Mouse (Mus musculus): ENCODE data around the gene Trabd2b.

Trabd2b gene

DNA sequence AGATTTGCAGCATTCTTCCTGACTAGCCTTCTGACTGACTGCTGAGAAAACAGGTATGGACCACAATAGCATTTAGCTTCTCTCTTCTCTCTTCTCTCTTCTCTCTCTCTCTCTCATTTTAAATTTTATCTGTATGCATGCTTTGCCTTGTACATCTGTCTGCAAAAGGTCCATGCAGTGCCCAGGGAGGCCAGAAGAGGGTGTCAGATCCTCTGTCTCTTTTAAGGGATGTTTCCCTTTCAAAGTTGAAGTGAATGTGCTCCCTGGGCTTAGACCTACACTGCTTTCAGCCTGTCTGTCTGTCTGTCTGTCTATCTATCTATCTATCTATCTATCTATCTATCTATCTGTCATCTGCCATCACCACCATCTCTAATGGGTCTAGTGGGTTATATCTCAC lies 8.9 kb upstream of the Trabd2b start:
- DNase-seq (ENCODE audit: low read depth in 1 of 2, low spot score in 2 of 2), result no peak

DNA sequence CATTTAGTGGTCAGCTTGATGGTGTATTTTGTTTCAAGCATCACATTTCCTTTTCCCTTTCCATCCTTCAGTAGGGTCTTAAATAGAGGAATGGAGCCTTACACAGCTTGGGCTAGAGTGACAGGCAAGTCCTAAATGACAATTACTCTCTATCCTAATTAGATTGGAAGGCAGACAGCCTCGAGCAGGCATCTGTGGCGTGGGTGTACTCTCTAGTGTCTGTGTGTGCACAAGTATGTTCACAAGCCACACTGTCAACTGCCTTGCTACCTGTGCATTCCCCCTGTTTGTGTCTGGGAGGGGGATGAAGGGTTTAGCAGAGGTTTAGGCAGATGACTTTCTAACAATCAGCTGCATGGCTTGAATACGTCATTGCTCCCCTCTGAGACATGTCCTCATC lies 6.7 kb upstream of the Trabd2b start:
- no peak for DNase-seq (ENCODE audit: low read depth in 1 of 2, low spot score in 2 of 2)

DNA sequence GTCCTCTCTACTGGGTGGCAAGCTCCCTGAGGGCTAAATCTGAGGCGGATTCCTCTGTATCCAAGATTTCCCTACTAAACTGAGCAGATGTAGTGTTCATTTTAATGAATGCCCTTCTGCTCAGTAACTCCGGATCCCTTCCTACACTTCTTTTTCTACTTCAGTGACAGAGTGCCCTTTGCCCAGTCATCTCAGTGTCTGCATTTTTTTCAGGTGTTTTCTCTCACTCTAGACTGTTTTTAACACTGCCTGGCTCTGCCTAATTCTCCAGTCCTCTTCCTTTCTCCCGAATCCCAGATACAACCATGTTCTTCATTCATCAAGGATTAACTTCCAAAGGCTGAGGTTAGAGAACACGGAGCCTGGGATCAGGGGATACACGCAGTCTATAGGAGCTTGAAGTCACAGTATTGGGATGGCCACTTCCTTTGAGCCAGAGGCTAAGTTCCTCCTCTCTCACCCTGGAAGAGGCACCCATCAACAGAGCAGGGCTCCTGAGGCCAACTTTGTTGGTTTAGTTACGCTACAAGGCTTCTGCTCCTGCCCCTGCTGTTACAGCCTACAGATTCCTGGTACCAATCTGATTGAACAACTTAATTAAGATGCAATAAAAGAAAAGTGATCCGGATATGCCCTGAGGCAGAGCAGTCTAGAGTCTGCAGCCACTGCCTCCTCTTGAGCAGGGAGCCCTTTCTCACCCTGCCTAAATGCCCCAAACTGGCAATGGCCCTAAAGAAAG lies 4.4 kb upstream of the Trabd2b start:
- DNase-seq (ENCODE audit: low read depth in 1 of 2, low spot score in 2 of 2), result no peak

DNA sequence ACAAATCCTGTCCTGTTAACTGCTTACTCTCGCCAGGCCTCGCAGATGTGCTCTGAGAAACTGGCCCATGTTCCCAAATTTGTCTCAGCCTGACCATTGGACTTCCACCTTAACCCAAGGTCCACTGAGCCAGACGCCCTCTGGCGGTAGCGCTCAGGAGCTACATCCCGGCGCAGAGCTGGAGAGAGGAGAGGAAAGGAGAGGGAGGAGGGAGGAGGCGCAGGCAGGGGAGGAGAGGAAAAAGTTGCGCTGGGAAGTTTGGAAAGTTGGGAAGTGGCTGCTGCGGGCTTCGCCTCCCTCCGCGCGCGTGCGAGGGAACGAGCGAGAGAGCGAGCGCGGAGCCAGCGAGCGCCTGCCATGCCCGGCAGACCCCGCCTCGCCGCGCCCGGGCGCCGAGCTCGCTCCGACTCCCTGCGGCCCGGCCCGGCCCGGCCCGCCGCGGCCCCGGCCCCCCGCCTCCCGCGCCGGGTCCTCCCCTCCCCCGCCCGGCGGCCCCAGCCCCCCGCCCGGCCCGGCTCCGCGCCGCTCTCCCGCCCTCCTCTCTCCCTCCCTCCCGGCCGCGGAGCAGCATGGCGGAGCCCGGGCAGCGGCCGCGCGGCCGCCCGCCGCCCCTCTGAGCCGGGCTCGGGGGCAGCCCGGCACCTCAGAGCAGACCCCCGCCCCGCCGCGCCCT lies 706 bp upstream of the Trabd2b start:
- DNase-seq (ENCODE audit: low read depth in 1 of 2, low spot score in 2 of 2), result peak in 1 of 2 experiments; percentile 9

DNA sequence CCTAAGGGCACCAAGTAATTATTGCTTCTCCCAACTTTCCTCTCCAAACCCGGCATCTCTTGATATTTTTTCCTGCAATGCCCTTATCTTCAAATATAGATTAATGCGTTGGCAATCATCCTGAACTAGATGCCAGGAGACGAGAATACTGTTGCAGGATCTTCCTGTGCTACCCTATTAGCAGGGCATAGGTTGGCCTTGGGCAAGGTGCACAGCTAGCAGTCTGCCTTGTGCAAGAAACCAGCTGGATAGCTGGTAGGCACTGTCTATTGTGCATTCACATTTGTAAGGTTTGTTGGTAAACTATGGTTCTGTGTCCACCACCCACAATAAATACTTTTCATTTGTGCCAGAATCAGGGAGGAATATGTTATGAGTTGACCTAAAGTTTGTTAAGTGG lies 992 bp downstream of the Trabd2b start:
- no peak for DNase-seq (ENCODE audit: low read depth in 1 of 2, low spot score in 2 of 2)

DNA sequence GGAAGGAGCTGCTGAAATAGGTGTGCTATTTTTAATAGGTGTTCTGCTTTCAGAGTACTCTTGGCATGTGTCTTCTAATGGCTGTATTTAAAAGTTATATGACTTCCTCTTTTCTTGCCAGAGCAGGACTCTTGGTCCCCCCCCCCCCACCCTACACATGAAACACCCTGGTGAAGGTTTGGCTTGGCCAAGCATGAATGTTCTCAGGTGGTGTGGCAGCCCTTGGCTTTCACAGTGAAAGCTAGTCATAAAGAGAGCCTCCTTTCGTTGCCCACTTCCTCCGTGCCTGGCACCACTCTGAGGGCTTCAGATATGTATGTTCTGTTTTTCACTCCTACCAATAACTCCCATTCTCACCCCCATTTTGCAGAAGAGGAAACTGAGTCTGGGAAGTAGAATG lies 1.8 kb downstream of the Trabd2b start:
- DNase-seq (ENCODE audit: low read depth in 1 of 2, low spot score in 2 of 2), result no peak

DNA sequence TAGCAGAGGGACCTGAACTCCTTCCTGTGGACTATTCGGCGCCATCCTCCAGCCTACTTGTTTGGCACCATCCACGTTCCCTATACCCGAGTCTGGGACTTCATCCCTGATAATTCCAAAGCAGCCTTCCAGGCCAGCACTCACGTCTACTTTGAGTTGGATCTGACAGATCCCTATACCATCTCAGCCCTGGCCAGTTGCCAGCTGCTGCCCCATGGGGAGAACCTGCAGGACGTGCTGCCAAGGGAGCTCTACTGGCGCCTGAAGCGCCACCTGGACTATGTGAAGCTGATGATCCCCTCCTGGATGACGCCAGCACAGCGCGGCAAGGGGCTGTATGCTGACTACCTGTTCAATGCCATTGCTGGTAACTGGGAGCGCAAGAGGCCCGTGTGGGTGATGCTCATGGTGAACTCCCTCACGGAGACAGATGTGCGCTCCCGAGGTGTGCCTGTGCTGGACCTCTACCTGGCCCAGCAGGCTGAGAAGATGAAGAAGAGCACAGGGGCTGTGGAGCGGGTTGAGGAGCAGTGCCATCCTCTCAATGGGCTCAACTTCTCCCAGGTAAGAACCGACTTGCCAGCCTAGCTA lies 2.5 kb downstream of the Trabd2b start:
- DNase-seq (ENCODE audit: low read depth in 1 of 2, low spot score in 2 of 2), result no peak

DNA sequence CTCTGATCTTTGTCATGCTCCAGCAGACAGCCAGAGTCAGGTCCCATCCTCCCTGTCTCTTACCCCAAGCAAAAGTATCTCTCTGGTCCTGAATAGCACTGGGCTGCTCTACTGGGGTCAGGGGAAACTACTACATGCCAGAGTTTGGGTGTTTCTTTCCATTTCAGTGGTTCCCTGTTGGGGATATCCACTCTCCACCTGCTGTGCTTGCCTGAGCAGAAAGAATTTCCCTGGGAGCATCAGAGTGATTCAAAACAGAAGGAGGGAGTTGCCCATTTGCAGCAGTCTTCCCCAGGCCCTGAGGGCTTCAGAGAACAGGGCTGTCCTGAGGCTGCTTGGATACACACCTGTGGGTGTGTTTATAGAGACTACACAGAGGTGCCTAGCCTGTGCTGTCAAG lies 3.0 kb downstream of the Trabd2b start:
- no peak for DNase-seq (ENCODE audit: low read depth in 1 of 2, low spot score in 2 of 2)

DNA sequence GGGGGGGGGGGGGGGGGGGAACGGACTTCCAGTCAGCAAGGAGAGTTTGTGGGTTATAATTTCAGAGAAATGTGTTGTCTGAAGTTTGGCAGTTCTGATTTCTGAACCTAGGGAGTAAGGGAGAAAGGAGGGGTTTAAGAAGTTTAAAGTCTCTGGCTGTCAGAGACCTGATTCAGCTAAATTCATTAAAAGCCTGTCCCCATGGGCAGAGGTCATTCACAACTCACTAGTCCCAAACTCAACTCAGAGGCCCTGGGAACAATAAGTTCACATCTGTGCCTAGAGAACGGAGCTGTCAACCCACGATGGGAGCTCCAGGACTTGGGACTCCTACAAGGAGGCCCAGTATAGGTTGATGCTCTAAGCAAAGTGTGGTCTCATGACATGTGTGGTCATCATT lies 3.5 kb downstream of the Trabd2b start:
- no peak for DNase-seq (ENCODE audit: low read depth in 1 of 2, low spot score in 2 of 2)

DNA sequence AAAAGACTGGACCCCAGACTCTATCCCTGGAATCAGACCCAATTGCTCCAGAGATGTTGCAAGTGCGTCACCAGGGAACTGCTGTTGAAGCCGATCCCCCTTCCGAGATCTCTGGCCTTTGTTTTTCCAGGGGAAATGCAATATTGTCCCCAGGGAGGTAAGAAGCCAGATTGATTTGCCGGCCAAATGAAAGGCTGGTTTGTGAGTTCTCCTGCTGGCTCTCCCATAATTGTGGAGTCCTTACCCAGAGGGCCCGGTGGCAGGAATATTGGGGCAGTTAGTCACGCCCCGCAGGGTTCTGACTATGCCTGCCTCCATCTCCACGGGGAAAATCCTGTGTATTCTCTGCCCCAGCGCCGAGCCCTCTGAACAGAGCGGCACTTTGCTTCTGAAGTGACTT lies 3.9 kb downstream of the Trabd2b start:
- DNase-seq (ENCODE audit: low read depth in 1 of 2, low spot score in 2 of 2), result no peak

DNA sequence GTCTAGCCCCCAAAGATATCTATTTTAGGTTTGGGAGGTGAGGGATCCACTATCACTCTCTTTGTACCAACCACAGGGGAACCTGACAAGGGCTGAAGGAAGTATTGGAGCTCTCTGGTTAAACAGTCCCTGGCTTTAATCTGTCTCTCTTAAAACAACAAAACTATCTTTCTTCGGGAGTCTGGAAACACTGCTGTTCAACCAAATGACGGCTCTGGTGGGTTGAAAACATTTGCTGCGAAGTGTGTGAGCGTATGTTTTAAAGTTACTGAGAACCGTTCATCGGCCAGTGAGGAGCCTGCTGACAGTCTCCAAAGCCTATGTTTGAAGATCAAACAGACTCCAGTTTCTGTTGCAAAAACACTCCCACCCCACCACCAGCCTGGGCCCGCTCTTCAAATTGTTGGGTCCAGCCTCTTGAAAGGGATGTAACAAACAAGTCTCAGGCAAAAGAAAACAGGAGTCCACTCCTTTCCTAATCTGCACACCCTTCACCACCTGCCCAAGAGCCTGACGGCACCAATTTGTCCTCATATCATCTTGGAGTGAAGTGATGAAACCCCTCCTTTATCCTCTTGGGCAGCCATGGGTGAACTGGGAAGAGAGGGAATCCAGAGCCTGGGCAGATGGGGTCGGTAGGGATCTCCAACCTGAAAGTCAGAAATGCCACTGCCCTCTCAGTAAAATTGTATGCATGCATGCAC lies 4.6 kb downstream of the Trabd2b start:
- no peak for DNase-seq (ENCODE audit: low read depth in 1 of 2, low spot score in 2 of 2)

DNA sequence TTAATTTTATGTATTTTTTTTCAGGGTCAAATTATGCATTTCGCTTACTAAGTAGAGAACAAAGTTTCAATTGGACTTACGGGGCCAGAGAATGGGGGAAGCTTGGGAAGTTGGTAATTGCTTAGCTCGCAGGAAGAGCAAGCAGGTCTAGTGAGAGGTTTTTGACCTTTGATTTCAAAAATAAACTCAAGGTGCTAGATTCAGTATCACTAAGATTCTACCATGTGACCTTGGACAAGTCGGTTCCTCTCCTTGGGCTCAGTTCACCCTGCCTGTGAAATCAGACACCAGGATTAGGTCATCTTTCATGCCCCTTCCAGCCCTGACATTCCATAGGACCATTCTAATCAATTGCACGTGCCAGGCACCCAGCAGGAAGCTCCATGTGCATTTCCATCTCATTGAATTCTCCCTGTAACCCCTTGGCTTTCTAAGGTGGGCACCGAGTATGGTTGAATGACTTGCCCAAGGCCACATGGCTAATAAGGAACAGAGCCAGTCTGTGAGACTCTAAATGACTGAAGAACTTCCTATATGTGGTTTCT lies 5.4 kb downstream of the Trabd2b start:
- DNase-seq (ENCODE audit: low read depth in 1 of 2, low spot score in 2 of 2), result no peak

DNA sequence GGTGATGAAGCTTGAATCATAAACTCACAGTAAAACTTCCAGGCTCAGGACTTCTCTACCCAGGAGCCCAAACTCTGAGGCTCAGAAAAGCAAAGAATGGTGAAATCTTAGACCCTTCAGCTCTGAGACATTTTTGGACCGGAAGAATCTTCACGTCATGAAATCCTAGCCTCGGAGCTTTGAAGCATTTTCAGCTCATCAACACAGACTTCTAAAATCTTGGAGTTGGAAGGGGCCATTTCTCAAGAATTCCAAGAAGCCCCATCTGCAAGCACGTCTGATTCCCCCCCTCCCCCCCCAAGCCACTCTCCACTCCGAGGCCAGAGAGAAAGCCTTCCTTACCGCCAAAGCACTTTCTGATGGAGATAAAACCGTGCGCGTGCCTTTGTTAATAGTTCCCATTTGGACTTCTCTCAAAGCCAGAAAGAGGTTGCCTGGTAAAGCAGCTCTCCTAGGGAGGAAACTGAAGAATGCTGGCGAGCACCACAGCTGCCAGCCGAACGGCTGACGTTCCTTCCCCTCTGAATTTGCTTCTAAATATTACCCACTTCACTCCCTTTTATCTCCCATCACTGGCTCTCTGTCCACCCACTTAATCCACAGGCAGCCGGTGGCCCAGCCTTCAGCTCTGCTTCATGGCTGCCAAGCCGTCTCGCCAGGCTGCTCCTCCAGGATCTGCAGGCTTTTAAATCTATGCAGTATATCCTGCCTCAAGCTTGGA lies 9.6 kb downstream of the Trabd2b start:
- no peak for DNase-seq (ENCODE audit: low read depth in 1 of 2, low spot score in 2 of 2)

DNA sequence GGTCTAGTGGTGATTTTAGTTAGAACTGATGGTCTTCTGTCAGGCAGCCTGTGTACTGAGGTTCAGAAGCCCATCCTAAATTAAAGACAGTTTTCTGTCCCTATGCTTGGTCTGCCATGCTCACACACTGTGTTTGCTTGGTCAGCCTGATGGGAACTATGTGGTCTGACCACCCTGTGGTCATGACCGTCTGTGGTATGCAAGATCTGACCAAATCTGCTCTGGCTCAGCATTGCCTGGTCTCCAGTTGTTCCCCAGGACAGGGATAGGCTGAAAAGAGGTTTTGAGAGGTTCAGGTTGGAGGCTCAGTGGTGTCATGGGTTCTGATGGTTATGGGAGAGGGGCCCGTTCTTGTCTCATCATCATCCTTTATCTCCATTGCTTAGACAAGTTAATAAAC lies 13.6 kb downstream of the Trabd2b start:
- no peak for DNase-seq (ENCODE audit: low read depth in 1 of 2, low spot score in 2 of 2)

DNA sequence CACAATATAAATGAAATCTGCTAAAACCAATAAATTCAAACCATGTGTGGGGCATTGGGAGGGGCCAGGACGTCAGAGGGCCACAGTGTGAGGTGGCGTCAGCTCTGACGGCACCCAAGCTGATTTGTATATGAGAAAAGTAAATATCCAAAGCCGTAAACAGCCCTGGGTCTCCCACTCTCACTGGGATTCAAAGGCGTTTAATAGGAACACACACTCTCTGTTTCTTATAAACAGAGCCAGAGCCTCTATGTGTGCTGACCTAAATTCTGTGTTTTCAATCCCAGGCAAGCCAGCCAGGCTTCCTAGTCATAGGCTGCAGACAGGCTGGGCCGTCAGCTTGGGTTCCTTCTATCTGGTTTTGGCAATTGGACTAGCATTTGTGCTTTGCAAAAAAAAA lies 16.6 kb downstream of the Trabd2b start:
- DNase-seq (ENCODE audit: low read depth in 1 of 2, low spot score in 2 of 2), result no peak

DNA sequence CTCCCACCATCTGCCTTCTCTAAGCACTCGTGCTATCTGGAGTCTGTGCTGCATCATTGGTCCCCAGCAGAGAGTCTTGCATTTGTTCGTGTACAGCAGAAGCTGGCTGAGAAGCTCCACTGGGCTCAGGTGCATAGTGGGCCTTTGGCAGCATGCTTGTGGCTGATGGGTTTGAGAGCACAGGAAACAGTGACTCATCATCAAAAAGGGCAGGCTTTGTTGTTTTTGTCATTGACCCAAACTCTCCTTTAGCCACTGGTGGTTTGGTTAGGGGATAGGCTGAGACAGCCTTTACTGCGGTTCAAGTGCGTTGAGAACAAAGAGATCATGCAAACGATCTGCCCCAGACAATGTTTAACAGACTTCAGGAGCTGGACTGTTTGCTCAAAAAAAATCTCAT lies 19.3 kb downstream of the Trabd2b start:
- DNase-seq (ENCODE audit: low read depth in 1 of 2, low spot score in 2 of 2), result no peak

DNA sequence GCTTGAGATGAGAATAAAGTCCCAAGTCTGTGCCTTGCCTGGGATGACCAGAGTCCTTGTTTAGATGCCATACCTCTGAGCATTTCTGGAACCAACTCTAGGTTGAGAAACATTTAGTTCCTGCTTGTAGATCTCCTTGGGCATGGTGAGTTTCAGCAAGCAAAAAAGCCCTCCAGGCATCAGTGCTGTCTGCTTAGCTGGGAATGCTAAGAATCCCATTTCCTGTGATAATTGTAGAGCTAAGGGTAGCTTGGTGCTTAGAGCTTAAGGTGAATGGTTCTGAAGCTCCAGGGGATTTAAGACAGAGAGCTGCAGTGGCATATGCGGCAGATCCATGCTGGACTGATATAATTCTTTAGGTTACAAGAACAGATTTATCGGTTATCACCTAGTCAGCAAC lies 26.2 kb downstream of the Trabd2b start:
- no peak for DNase-seq (ENCODE audit: low read depth in 1 of 2, low spot score in 2 of 2)

DNA sequence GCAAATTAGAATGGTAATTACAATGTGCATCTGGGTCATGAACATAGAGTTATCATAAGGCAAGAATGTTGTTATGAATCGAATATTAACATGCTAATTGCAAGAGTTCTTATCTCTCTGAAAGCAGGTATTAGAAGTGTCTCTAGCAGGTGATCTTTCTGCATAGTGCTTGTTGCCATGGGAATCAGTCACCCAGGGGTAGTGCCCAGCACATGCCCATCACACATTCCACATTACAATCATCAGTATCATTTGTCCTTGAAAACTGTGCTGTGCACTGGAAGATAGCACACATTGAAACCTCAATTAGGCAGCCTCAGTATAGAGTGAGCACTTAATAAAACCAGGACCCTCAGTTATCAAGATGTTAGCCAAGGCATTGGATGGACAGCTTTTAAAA lies 26.9 kb downstream of the Trabd2b start:
- no peak for DNase-seq (ENCODE audit: low read depth in 1 of 2, low spot score in 2 of 2)

DNA sequence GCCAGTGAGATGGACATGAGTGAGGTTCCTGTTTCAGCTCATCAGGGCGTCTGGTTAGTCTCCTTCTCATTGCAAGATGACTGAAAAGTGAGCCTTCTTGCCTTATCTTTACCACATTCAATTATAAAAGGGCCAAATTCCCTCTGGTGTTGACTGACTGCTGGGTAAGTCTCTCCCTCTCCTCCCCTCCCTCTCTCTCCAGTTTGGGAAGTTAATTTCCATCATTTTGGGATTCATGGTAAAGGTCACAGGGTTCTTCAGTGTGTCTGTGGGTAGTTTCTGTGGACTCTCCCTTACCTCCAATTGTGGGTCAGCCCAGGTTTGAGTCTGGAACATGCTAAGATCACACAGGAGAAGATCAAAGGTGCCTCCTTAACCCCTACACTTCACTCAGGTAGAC lies 28.2 kb downstream of the Trabd2b start:
- DNase-seq (ENCODE audit: low read depth in 1 of 2, low spot score in 2 of 2), result no peak

DNA sequence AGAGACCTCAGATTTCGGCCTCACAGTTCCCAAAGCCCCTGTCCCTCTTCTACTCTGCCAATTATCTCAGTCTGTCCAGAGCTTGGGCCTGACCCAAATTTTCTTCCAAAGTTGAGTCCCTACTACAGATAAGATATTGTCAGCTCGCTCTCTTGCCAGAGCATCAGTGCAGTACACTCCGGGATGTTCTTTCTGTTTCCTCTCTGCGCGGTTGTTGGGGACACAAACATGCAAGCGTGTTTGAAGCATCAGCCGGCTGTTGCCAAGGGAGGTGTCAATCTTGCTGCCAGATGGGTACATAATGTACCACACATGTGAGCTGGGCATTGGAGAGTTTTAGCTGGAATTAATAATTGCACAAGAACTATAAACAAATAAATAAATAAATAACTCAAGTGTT lies 28.9 kb downstream of the Trabd2b start:
- no peak for DNase-seq (ENCODE audit: low read depth in 1 of 2, low spot score in 2 of 2)

DNA sequence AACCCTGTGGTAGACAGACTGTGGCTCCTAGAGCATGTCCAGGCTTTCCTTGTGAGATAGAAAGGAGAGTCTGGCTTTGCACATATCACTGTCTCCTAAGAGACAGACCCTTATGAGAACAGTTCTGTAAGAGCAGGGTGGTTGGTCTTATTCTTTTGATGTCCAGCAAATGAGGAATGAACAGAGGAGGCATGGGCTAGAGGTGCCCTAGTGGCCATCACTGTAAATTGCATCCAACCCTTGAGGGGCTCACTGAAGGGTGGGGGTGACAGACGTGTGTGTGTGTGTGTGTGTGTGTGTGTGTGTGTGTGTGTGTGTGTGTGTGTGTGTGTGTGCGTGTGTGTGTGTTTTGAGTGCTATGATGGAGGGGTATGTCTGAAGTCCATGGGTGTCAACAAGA lies 32.2 kb downstream of the Trabd2b start:
- no peak for DNase-seq (ENCODE audit: low read depth in 1 of 2, low spot score in 2 of 2)
